Mouse (Mus musculus) forelimb bud, embryonic 11.5 days (tissue): ENCODE data around the gene Rrp1.
"Not testable (repeated sequence)": the region's sequence is repeated elsewhere in the genome, so short reads cannot be mapped to it uniquely, and the experiment has no call there.

Source experiments
- DNase-seq: peaks from one replicate; pipeline ENCODE4 v3.0.0-alpha.2; 2012; ENCODE audit warnings: low read depth, low spot score

Gene Rrp1

DNA sequence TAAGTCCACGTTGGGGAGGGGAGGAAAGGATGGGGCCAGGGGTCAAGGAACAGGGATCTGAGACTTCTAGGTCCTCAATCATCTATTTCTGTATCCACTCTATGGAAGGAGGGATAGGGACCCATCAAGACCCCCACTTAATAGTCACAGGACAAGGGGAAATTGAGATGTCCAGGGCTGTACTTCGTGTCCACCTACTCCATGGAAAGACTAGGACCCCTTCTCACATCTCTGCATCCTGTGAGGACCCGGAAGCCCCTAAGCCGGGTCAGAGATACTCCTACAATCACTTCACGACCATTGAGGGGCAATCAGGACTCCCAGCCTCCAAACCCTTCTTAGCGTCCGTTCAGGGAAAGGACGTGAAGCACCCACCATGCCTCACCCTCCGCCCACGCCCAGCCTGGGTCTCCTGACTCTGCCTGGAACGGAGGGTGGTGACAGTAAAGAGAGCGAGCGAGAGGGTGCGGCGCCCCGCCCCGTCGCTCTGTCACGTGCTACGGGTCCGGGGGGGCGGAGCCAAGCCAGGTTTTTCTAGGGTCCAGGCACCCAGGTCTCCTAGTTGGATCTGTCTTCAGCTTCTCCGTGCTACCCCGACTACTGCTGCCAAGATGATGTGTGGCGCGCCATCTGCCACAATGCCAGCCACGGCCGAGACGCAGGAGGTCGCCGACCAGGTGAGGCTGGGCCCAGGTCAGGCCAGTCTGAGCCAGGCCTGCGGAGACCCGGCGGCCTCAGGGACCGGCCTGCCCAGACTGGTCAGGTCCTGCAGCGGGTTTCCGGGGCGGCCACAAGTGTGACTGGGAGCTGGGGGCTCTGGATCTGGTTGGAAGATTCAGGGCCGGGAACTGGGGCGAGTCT is 12.6 kb upstream of the Rrp1 start, which contains the start of gene Cstb:
Gene Cstb (plus strand): TSS at position 489 of the 861 bp plus-strand sequence.
- DNase-seq, result peak; percentile 56

- no peak for DNase-seq
Measured at GRCm38 (mm10) chr10:78422614-78423013, 9.8 kb upstream of the Rrp1 start.

DNA sequence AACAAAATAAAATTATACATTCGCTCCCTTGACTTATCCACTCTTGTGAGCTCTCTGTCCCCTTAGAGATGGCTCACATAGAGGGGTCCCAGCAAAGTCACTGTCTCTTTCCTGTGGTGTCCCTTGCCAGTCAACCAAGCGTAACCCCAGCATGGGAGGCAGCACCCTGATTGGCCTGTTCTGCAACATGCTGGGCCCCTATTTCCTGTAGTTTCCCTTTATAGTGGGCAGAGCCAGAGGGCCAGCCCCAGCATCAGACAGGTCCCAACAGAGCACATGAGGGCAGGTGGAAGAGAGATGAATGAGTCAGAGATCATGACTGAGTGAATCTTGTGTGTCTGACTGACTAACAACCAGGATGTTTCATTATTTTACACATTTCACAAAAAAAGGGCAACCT is 8.1 kb upstream of the Rrp1 start:
- DNase-seq, result no peak

- no peak for DNase-seq
Measured at GRCm38 (mm10) chr10:78418791-78419190, 5.9 kb upstream of the Rrp1 start.

- DNase-seq, result no peak
Measured at GRCm38 (mm10) chr10:78417888-78418287, 5.0 kb upstream of the Rrp1 start.

GRCm38 (mm10) chr10:78414936-78415335 is 2.1 kb upstream of the Rrp1 start:
- not testable (repeated sequence) for DNase-seq

GRCm38 (mm10) chr10:78413152-78413520 is 293 bp upstream of the Rrp1 start:
- DNase-seq, result no peak

DNA sequence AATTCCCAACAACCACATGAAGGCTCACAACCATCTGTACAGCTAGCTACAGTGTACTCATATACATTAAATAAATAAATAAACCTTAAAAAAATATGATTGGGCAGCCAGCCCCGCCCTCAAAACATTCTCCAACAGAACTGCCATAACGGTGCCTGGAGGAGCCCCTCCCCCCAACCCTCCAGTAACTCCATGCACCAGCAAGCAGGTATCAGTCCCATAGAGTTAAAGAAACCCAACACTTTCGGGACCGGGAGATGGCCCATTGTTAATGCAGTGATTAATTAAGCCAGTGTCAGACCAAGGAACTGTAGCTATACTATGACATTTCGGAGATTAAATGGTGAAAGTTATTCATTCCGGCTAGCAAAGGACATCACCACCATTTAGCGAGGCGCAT is 992 bp downstream of the Rrp1 start:
- no peak for DNase-seq

DNA sequence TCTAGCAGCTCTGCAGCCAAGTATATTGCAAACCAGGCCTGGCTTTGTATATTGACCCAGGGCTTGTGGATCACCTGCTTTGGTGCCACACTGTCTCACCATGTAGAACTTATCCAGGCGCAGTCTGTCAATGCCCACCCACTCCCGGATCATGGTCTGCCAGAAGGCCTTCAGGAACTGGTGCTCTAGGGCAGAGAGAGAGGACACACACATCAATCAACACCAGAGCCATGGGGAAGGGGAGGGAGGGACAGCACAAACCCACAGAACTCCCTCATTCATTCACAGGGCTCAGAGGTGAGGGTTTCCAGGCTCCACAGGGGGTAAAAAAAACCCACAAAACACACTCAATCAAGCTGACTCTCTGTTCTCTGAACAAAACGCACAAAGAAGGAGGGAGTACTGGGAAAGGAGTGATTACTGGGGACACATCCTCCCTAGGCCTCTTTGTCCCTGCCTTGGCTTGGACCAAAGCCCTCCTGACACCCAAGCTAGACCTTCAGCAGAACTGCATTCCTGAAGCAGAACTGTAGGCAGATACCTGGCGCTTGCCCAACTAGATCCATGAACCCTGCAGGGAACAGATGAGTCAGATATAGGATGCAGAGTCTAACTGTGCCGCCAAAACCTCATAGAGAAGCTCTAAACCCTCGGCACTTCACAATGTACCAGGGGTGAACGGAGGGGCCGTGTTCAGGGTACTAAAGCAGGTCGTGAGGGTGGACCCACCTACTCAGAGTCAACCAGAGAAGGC is 3.6 kb downstream of the Rrp1 start:
- no peak for DNase-seq

DNA sequence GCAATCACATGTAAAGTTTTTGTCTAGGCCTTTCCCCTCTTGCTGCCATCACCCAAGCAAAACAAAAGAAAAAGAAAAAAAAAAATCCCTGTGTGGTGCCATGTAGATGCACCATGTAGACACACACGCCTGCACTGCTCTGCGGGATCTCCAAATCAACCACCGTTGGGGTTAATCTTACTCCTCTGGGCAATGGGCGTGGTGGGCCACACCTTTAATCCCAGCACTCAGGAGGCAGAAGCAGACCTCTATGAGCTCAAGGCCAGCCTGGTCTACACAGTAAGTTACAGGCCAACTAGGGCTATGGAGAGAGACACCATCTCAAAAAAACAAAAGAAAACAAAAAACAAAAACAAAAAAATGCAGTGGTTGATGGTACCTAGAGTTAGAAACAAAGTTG is 5.7 kb downstream of the Rrp1 start:
- no peak for DNase-seq

DNA sequence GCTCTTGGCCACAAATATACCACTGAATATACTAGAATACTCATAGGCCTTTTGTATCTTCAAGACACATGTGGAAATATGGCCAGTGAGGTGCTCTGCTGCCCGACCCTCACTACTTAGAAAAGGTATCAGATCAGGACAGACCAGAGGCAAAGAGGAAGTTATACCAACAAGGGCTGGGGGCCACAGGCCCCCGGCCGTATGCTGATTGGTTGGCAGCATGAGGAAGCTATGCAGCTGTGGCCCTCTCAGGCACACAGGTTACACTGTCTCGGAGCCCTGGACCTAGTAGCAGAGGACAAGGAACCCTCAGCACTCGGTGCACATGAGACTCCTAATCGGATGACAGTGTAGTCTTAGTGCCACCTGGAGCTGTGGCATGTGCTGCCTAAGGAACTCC is 6.7 kb downstream of the Rrp1 start:
- no peak for DNase-seq

- no peak for DNase-seq
Measured at GRCm38 (mm10) chr10:78402301-78402922, 10.4 kb downstream of the Rrp1 start.

GRCm38 (mm10) chr10:78401127-78401526 is 11.7 kb downstream of the Rrp1 start:
- no peak for DNase-seq

- no peak for DNase-seq
Measured at GRCm38 (mm10) chr10:78399090-78399657, 13.7 kb downstream of the Rrp1 start.

GRCm38 (mm10) chr10:78396625-78396885 is 16.3 kb downstream of the Rrp1 start:
- no peak for DNase-seq

- peak; percentile 97 for DNase-seq
Measured at GRCm38 (mm10) chr10:78395819-78396624, 16.8 kb downstream of the Rrp1 start.

- DNase-seq, result no peak
Measured at GRCm38 (mm10) chr10:78395377-78395776, 17.5 kb downstream of the Rrp1 start.

DNA sequence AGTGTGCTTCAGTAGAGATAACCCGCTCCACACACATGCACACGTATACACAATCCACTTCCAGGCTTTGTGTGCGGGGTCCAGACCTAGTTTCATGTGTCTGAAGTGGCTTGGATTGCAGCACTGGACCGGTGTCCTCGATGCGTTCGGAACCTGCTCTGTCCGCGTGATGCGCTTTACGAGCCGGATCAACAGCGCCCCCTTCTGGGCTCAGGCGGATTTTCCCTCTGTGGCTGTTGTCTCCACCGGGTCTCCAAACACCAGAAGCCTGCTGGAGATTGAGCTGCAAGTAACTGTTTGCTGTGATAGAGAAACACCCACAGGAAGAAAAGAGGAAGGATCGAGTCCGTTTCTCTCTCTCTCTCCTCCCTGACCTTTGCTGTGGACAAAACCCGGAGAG is 20.8 kb downstream of the Rrp1 start:
- peak; percentile 69 for DNase-seq

GRCm38 (mm10) chr10:78390982-78391470 is 21.8 kb downstream of the Rrp1 start:
- DNase-seq, result no peak

GRCm38 (mm10) chr10:78388216-78388980 is 24.4 kb downstream of the Rrp1 start:
- no peak for DNase-seq

- DNase-seq, result no peak
Measured at GRCm38 (mm10) chr10:78385520-78385919, 27.3 kb downstream of the Rrp1 start.
